Mouse (Mus musculus) brain, embryonic 14.5 days (tissue): ENCODE measurements around the gene Hyal3.
A peak's percentile ranks its signal among the peaks of the same experiment; 100 is the strongest.

Experiments
- CTCF ChIP-seq: fragments of 200-500 bp; IDR thresholded peaks from 2 replicates; pipeline ENCODE4 v1.5.1; 2012; ENCODE audit warnings: inconsistent platforms, mild to moderate bottlenecking, moderate library complexity, borderline replicate concordance; ENCODE audit not compliant: insufficient read depth, insufficient read length; ENCODE audit errors: extremely low read depth
- POLR2A ChIP-seq: fragments of 200-500 bp; IDR thresholded peaks from 2 replicates; pipeline ENCODE4 v1.6.1; 2012; ENCODE audit warnings: mild to moderate bottlenecking, inconsistent platforms, borderline replicate concordance; ENCODE audit not compliant: poor library complexity, insufficient read depth, insufficient read length, severe bottlenecking; ENCODE audit errors: extremely low read depth

- TF ChIP-seq POLR2A: 0 out of 2 replicates have a peak, but pooled peaks have one; percentile 16
- no peak for TF ChIP-seq CTCF
Measured at GRCm38 (mm10) chr9:107551117-107551889, 29.3 kb upstream of the Hyal3 start, which contains the start of gene Rassf1.
